Mouse (Mus musculus): ENCODE measurements at regions not wholly inside any gene's neighbourhood (a gene's known extent, or its start where the extent isn't known, plus 50 kb on each side); places are given as distances from the start of the nearest gene placed in this dataset.
"Not testable (repeated sequence)": the region's sequence is repeated elsewhere in the genome, so short reads cannot be mapped to it uniquely, and the experiment has no call there.

GRCm38 (mm10) chr13:44484582-44485329 lies 244.5 kb upstream of the Jarid2 start:
- no peaks in the 10 kb centered on the region for H3K27me3 ChIP-seq (ENCODE audit: control insufficient read depth, insufficient read depth, low read length)
- no peaks in the 10 kb centered on the region for H3K4me1 ChIP-seq (ENCODE audit: control insufficient read depth, insufficient read depth)
- no peak overlapping the region for H3K4me2 ChIP-seq (ENCODE audit: low read depth, low read length)
- no peaks in the 10 kb centered on the region for H3K36me3 ChIP-seq (replicated peaks; ENCODE audit: control insufficient read depth, insufficient read depth, low read length)
- H3K27ac ChIP-seq (ENCODE audit: low read depth): no peak overlapping the region
- no peak overlapping the region for H3K4me3 ChIP-seq (ENCODE audit: low read depth, low read length)
- TF ChIP-seq CTCF (IDR thresholded peaks at IDR 0.05; ENCODE audit: low read depth) (no peak), EP300 (IDR thresholded peaks at IDR 0.05; ENCODE audit: low read depth) (no peak)
- 65% methylated on average over 14 of the region's 14 CpGs for WGBS
- H3K9ac ChIP-seq (replicated peaks; ENCODE audit: low read depth, low read length): no peak overlapping the region
- ATAC-seq (ENCODE audit: insufficient read depth, low read depth) (no peak), DNase-seq (ENCODE audit: low spot score) (no peak)
- no peaks in the 10 kb centered on the region for H3K9me3 ChIP-seq (replicated peaks; ENCODE audit: control insufficient read depth, low read length)

GRCm38 (mm10) chr13:44490935-44491465 lies 238.3 kb upstream of the Jarid2 start:
- Histone ChIP-seq H3K4me3 (ENCODE audit: low read depth, low read length) (no peak overlapping the region), H3K27me3 (ENCODE audit: control insufficient read depth, insufficient read depth, low read length) (no peaks in the 10 kb centered on the region), H3K4me2 (ENCODE audit: low read depth, low read length) (no peak overlapping the region), H3K4me1 (ENCODE audit: control insufficient read depth, insufficient read depth) (peaks cover 13% of the 10 kb centered on the region; the same call in 1 of the 2 replicates), H3K9me3 (replicated peaks; ENCODE audit: control insufficient read depth, low read length) (no peaks in the 10 kb centered on the region), H3K27ac (ENCODE audit: low read depth) (no peak overlapping the region), H3K36me3 (replicated peaks; ENCODE audit: control insufficient read depth, insufficient read depth, low read length) (no peaks in the 10 kb centered on the region), H3K9ac (replicated peaks; ENCODE audit: low read depth, low read length) (no peak overlapping the region)
- ATAC-seq (ENCODE audit: insufficient read depth, low read depth) (no peak), DNase-seq (ENCODE audit: low spot score) (no peak)
- TF ChIP-seq CTCF (IDR thresholded peaks at IDR 0.05; ENCODE audit: low read depth): no peak
- no peak for TF ChIP-seq EP300 (IDR thresholded peaks at IDR 0.05; ENCODE audit: low read depth)
- WGBS: 43% methylated on average over 4 of the region's 4 CpGs

GRCm38 (mm10) chr13:44493884-44494283 lies 235.4 kb upstream of the Jarid2 start:
- DNase-seq (ENCODE audit: low spot score) (no peak), ATAC-seq (ENCODE audit: insufficient read depth, low read depth) (no peak)
- Histone ChIP-seq H3K27me3 (ENCODE audit: control insufficient read depth, insufficient read depth, low read length) (no peaks in the 10 kb centered on the region), H3K4me3 (ENCODE audit: low read depth, low read length) (no peak overlapping the region), H3K36me3 (replicated peaks; ENCODE audit: control insufficient read depth, insufficient read depth, low read length) (no peaks in the 10 kb centered on the region), H3K4me1 (ENCODE audit: control insufficient read depth, insufficient read depth) (peaks cover 13% of the 10 kb centered on the region; the same call in 1 of the 2 replicates), H3K4me2 (ENCODE audit: low read depth, low read length) (no peak overlapping the region), H3K9me3 (replicated peaks; ENCODE audit: control insufficient read depth, low read length) (no peaks in the 10 kb centered on the region), H3K9ac (replicated peaks; ENCODE audit: low read depth, low read length) (no peak overlapping the region), H3K27ac (ENCODE audit: low read depth) (no peak overlapping the region)
- 32% methylated on average over 3 of the region's 3 CpGs for WGBS
- TF ChIP-seq CTCF (IDR thresholded peaks at IDR 0.05; ENCODE audit: low read depth) (no peak), EP300 (IDR thresholded peaks at IDR 0.05; ENCODE audit: low read depth) (no peak)

GRCm38 (mm10) chr13:44495450-44495849 lies 233.8 kb upstream of the Jarid2 start:
- Histone ChIP-seq H3K36me3 (replicated peaks; ENCODE audit: control insufficient read depth, insufficient read depth, low read length) (no peaks in the 10 kb centered on the region), H3K4me1 (ENCODE audit: control insufficient read depth, insufficient read depth) (peaks cover 13% of the 10 kb centered on the region; the same call in 1 of the 2 replicates), H3K27me3 (ENCODE audit: control insufficient read depth, insufficient read depth, low read length) (no peaks in the 10 kb centered on the region), H3K4me2 (ENCODE audit: low read depth, low read length) (no peak overlapping the region), H3K9me3 (replicated peaks; ENCODE audit: control insufficient read depth, low read length) (no peaks in the 10 kb centered on the region), H3K9ac (replicated peaks; ENCODE audit: low read depth, low read length) (no peak overlapping the region), H3K4me3 (ENCODE audit: low read depth, low read length) (no peak overlapping the region), H3K27ac (ENCODE audit: low read depth) (no peak overlapping the region)
- DNase-seq (ENCODE audit: low spot score) (no peak), ATAC-seq (ENCODE audit: insufficient read depth, low read depth) (no peak)
- 86% methylated on average over 10 of the region's 10 CpGs for WGBS
- no peak for TF ChIP-seq EP300 (IDR thresholded peaks at IDR 0.05; ENCODE audit: low read depth)

GRCm38 (mm10) chr13:44496596-44496995 lies 232.7 kb upstream of the Jarid2 start:
- Histone ChIP-seq H3K4me2 (ENCODE audit: low read depth, low read length) (no peak overlapping the region), H3K27ac (ENCODE audit: low read depth) (no peak overlapping the region), H3K36me3 (replicated peaks; ENCODE audit: control insufficient read depth, insufficient read depth, low read length) (no peaks in the 10 kb centered on the region), H3K9ac (replicated peaks; ENCODE audit: low read depth, low read length) (no peak overlapping the region), H3K4me1 (ENCODE audit: control insufficient read depth, insufficient read depth) (peaks cover 7% of the 10 kb centered on the region), H3K4me3 (ENCODE audit: low read depth, low read length) (no peak overlapping the region), H3K27me3 (ENCODE audit: control insufficient read depth, insufficient read depth, low read length) (no peaks in the 10 kb centered on the region), H3K9me3 (replicated peaks; ENCODE audit: control insufficient read depth, low read length) (no peaks in the 10 kb centered on the region)
- TF ChIP-seq EP300 (IDR thresholded peaks at IDR 0.05; ENCODE audit: low read depth): no peak
- no peak for TF ChIP-seq CTCF (IDR thresholded peaks at IDR 0.05; ENCODE audit: low read depth)
- WGBS: 74% methylated on average over 9 of the region's 9 CpGs
- ATAC-seq (ENCODE audit: insufficient read depth, low read depth) (no peak), DNase-seq (ENCODE audit: low spot score) (no peak)

GRCm38 (mm10) chr13:44500896-44501295 lies 228.4 kb upstream of the Jarid2 start:
- DNase-seq (ENCODE audit: low spot score); H3K4me3 ChIP-seq (ENCODE audit: low read depth, low read length); ATAC-seq (ENCODE audit: insufficient read depth, low read depth); H3K27me3 ChIP-seq (ENCODE audit: control insufficient read depth, insufficient read depth, low read length); H3K36me3 ChIP-seq (replicated peaks; ENCODE audit: control insufficient read depth, insufficient read depth, low read length); H3K9ac ChIP-seq (replicated peaks; ENCODE audit: low read depth, low read length); H3K4me2 ChIP-seq (ENCODE audit: low read depth, low read length); H3K27ac ChIP-seq (ENCODE audit: low read depth); H3K9me3 ChIP-seq (replicated peaks; ENCODE audit: control insufficient read depth, low read length): not testable (repeated sequence)
- WGBS: 85% methylated on average over 5 of the region's 5 CpGs
- H3K4me1 ChIP-seq (ENCODE audit: control insufficient read depth, insufficient read depth): peaks cover 18% of the 10 kb centered on the region

All from heart, postnatal 0 days (tissue).